Mouse (Mus musculus): Measurements from ENCODE around the gene Utrn. TPM values are rescaled to one million over a fixed set of nuclear protein-coding genes. Genes with fewer than 3 reads are reported as not detected.

Utrn gene
- polyA plus RNA-seq, 2 experiments: 34.1 to 76.0 TPM

DNA sequence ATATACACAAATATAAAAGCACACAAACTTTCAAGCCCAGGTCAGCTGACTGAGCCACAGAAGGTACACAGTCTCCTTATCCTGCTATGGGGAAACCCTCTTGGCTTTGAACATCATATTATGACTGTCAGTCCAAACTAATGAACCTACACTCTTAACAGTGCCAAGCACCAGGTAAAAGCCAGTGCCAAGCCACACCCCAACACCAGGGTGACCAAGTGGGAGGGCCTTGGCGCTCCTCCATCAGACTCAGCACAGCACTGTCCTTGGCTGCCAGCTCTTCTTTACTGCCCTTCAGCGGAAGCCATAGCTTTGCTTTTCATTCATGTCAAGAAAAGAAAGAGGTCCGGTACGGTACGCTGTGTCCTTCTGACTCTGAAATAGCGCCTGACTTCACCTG, 51.8 kb downstream of the Utrn start:
- no peaks in the 10 kb centered on the region for H3K4me1 ChIP-seq (ENCODE audit: control insufficient read depth, insufficient read depth, low read length)
- no peaks in the 10 kb centered on the region for H3K9me3 ChIP-seq (ENCODE audit: control insufficient read depth, low read length)
- H3K4me2 ChIP-seq (replicated peaks; ENCODE audit: low read depth, low read length, severe bottlenecking): no peak overlapping the region
- no peaks in the 10 kb centered on the region for H3K27me3 ChIP-seq (ENCODE audit: control insufficient read depth, insufficient read depth, low read length)
- no peak overlapping the region for H3K27ac ChIP-seq (replicated peaks; ENCODE audit: low read depth, low read length)
- ATAC-seq (ENCODE audit: low FRiP score, low read depth) (no peak), DNase-seq (ENCODE audit: low spot score) (no peak)
- 91% methylated on average over 6 of the region's 6 CpGs for WGBS
- no peak overlapping the region for H3K4me3 ChIP-seq (replicated peaks; ENCODE audit: low read length)
- TF ChIP-seq POLR2A (IDR thresholded peaks at IDR 0.05; ENCODE audit: borderline replicate concordance, extremely low read depth, insufficient read depth, insufficient read length): no peak
- H3K9ac ChIP-seq (ENCODE audit: low read depth, low read length, severe bottlenecking): no peak overlapping the region
- no peaks in the 10 kb centered on the region for H3K36me3 ChIP-seq (ENCODE audit: control insufficient read depth, insufficient read depth, low read length)

DNA sequence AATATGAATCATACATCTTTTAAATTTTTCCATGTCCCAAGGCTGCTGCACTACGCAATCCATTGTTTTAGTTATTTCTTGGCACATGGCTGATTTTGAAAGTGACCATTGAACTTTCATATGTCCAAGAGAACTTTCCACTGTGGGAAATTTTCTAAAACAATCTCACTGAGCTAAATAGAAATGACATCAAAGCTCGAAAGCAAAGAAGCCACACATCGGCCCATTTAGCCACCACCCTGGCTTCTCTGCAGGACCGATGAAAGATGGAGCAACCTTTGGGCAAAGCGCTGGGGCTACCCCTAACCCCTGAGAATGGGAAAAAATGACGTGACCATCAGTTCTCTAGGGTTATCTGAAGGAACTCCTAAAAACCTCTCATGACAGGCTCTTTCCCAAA, 52.6 kb downstream of the Utrn start:
- Histone ChIP-seq H3K27me3 (ENCODE audit: control insufficient read depth, insufficient read depth, low read length) (no peaks in the 10 kb centered on the region), H3K4me3 (replicated peaks; ENCODE audit: low read length) (no peak overlapping the region), H3K9me3 (ENCODE audit: control insufficient read depth, low read length) (no peaks in the 10 kb centered on the region), H3K27ac (replicated peaks; ENCODE audit: low read depth, low read length) (no peak overlapping the region), H3K4me2 (replicated peaks; ENCODE audit: low read depth, low read length, severe bottlenecking) (no peak overlapping the region), H3K4me1 (ENCODE audit: control insufficient read depth, insufficient read depth, low read length) (no peaks in the 10 kb centered on the region), H3K9ac (ENCODE audit: low read depth, low read length, severe bottlenecking) (no peak overlapping the region), H3K36me3 (ENCODE audit: control insufficient read depth, insufficient read depth, low read length) (no peaks in the 10 kb centered on the region)
- 96% methylated on average over 6 of the region's 6 CpGs for WGBS
- no peak for TF ChIP-seq POLR2A (IDR thresholded peaks at IDR 0.05; ENCODE audit: borderline replicate concordance, extremely low read depth, insufficient read depth, insufficient read length)
- no peak for DNase-seq (ENCODE audit: low spot score)
- no peak for ATAC-seq (ENCODE audit: low FRiP score, low read depth)

DNA sequence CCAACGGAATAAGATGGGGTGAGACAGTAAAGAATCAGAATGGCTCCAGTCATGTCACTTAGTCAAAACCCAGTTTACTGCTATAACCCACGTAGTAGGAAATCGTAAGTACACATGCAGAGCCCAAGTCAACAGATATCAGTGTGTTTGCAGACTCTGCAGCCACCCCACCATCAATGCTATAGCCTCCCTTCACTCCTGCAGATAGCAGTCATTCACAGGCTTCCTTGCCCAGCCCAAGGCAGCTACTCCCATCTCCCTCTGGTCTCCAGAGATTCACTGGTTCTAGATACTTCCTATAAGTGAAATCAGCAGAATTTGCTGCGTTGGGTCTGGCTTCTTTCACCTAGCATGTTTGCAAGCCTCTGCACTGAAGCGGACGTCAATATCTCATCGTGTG, 54.8 kb downstream of the Utrn start:
- 89% methylated on average over 7 of the region's 7 CpGs for WGBS
- H3K9ac ChIP-seq (ENCODE audit: low read depth, low read length, severe bottlenecking): no peak overlapping the region
- H3K27me3 ChIP-seq (ENCODE audit: control insufficient read depth, insufficient read depth, low read length): no peaks in the 10 kb centered on the region
- no peak overlapping the region for H3K4me2 ChIP-seq (replicated peaks; ENCODE audit: low read depth, low read length, severe bottlenecking)
- no peak for ATAC-seq (ENCODE audit: low FRiP score, low read depth)
- no peaks in the 10 kb centered on the region for H3K4me1 ChIP-seq (ENCODE audit: control insufficient read depth, insufficient read depth, low read length)
- no peaks in the 10 kb centered on the region for H3K36me3 ChIP-seq (ENCODE audit: control insufficient read depth, insufficient read depth, low read length)
- no peak for TF ChIP-seq POLR2A (IDR thresholded peaks at IDR 0.05; ENCODE audit: borderline replicate concordance, extremely low read depth, insufficient read depth, insufficient read length)
- no peak for DNase-seq (ENCODE audit: low spot score)
- no peak overlapping the region for H3K4me3 ChIP-seq (replicated peaks; ENCODE audit: low read length)
- H3K27ac ChIP-seq (replicated peaks; ENCODE audit: low read depth, low read length): no peak overlapping the region
- no peaks in the 10 kb centered on the region for H3K9me3 ChIP-seq (ENCODE audit: control insufficient read depth, low read length)

DNA sequence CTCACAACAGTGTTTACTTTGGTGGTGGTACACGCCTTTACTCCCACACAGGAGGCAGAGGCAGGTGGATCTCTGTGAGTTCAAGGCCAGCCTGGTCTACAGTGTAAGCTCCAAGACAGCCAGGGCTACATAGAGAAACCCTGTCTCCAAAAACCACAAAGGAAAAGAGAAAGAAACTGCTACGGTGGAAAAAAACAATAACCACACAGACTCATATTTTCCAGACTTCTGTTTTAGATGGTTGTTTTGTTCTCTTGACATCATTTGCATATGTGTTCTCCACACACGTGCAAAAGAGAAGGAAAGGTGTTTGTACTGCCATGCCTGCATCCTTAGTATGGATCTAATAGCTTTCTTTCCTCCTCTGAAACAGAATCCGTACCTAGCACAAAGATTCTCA, 55.3 kb downstream of the Utrn start:
- Histone ChIP-seq H3K27ac (replicated peaks; ENCODE audit: low read depth, low read length) (no peak overlapping the region), H3K4me1 (ENCODE audit: control insufficient read depth, insufficient read depth, low read length) (peaks cover 3% of the 10 kb centered on the region; the same call in 1 of the 2 replicates), H3K4me2 (replicated peaks; ENCODE audit: low read depth, low read length, severe bottlenecking) (no peak overlapping the region), H3K36me3 (ENCODE audit: control insufficient read depth, insufficient read depth, low read length) (no peaks in the 10 kb centered on the region), H3K9ac (ENCODE audit: low read depth, low read length, severe bottlenecking) (no peak overlapping the region), H3K4me3 (replicated peaks; ENCODE audit: low read length) (no peak overlapping the region), H3K27me3 (ENCODE audit: control insufficient read depth, insufficient read depth, low read length) (no peaks in the 10 kb centered on the region), H3K9me3 (ENCODE audit: control insufficient read depth, low read length) (no peaks in the 10 kb centered on the region)
- TF ChIP-seq POLR2A (IDR thresholded peaks at IDR 0.05; ENCODE audit: borderline replicate concordance, extremely low read depth, insufficient read depth, insufficient read length): no peak
- ATAC-seq (ENCODE audit: low FRiP score, low read depth): no peak
- no peak for DNase-seq (ENCODE audit: low spot score)
- WGBS: 84% methylated on average over 4 of the region's 4 CpGs

DNA sequence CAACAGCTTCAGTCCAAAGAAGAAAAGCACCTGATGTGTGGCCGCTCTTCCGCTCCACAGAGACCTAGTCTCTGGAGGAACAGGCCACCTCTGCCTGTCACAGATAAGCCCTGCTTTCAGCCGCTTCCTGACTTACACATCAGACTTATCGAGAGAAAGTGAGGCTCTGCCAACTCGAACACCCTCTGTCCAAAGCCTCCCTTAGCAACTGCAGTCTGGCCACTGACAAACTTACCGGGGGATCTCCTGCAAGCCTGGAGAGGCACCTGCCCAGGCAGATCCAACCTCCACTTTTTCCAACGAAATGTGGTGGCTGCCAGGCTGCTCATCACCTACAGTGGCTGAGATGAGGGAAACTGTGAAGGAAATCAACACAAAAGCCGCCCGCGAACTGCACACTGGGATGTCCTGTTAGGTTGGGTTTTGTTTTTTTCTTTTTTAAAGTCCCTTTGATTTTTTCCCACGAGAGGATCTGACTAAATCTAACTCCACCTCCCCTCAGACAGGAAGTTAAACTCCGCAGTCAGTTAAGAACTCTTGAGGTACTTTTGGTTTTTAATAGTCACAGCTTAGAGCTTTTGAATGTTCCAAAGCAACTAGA, 55.9 kb downstream of the Utrn start:
- Histone ChIP-seq H3K4me1 (ENCODE audit: control insufficient read depth, insufficient read depth, low read length) (peaks cover 8% of the 10 kb centered on the region), H3K4me3 (replicated peaks; ENCODE audit: low read length) (no peak overlapping the region), H3K9me3 (ENCODE audit: control insufficient read depth, low read length) (no peaks in the 10 kb centered on the region), H3K27me3 (ENCODE audit: control insufficient read depth, insufficient read depth, low read length) (no peaks in the 10 kb centered on the region), H3K27ac (replicated peaks; ENCODE audit: low read depth, low read length) (no peak overlapping the region), H3K9ac (ENCODE audit: low read depth, low read length, severe bottlenecking) (no peak overlapping the region), H3K36me3 (ENCODE audit: control insufficient read depth, insufficient read depth, low read length) (no peaks in the 10 kb centered on the region), H3K4me2 (replicated peaks; ENCODE audit: low read depth, low read length, severe bottlenecking) (no peak overlapping the region)
- WGBS: 73% methylated on average over 12 of the region's 12 CpGs
- DNase-seq (ENCODE audit: low spot score): no peak
- ATAC-seq (ENCODE audit: low FRiP score, low read depth): no peak
- no peak for TF ChIP-seq POLR2A (IDR thresholded peaks at IDR 0.05; ENCODE audit: borderline replicate concordance, extremely low read depth, insufficient read depth, insufficient read length)

DNA sequence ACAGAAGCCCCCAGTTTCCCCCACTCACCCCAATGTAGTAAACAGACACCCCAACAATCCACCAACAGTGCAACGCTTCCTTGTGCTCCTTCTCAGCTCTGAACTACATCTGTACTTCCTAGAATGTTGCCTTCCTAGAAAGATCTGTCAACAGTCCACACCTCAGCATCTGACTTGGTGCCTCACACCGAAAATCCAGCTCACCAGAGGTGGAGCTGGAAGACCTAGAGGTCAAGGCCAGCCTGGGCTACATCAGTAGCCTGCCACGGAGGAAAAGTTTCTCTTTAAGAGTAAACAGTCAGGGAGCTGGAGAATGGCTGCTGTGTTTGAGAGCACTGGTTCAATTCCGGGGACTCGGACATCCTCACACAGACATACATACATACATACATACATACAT, 56.5 kb downstream of the Utrn start:
- no peak for TF ChIP-seq POLR2A (IDR thresholded peaks at IDR 0.05; ENCODE audit: borderline replicate concordance, extremely low read depth, insufficient read depth, insufficient read length)
- Histone ChIP-seq H3K4me1 (ENCODE audit: control insufficient read depth, insufficient read depth, low read length) (peaks cover 11% of the 10 kb centered on the region), H3K4me2 (replicated peaks; ENCODE audit: low read depth, low read length, severe bottlenecking) (no peak overlapping the region), H3K27ac (replicated peaks; ENCODE audit: low read depth, low read length) (no peak overlapping the region), H3K36me3 (ENCODE audit: control insufficient read depth, insufficient read depth, low read length) (no peaks in the 10 kb centered on the region), H3K9me3 (ENCODE audit: control insufficient read depth, low read length) (no peaks in the 10 kb centered on the region), H3K27me3 (ENCODE audit: control insufficient read depth, insufficient read depth, low read length) (no peaks in the 10 kb centered on the region), H3K9ac (ENCODE audit: low read depth, low read length, severe bottlenecking) (no peak overlapping the region), H3K4me3 (replicated peaks; ENCODE audit: low read length) (no peak overlapping the region)
- DNase-seq (ENCODE audit: low spot score) (no peak), ATAC-seq (ENCODE audit: low FRiP score, low read depth) (no peak)
- WGBS: 65% methylated on average over 5 of the region's 5 CpGs

Data from limb, embryonic 14.5 days (tissue).